Mouse (Mus musculus) inflammation-experienced regulatory T-cells, adult 16 weeks (primary cell): ENCODE data around the gene Kcnk18. TPM values are rescaled to one million over a fixed set of nuclear protein-coding genes. Genes with fewer than 3 reads are reported as not detected.

ENCODE experiments used
- polyA plus RNA-seq: library from polyadenylated mRNA; unstranded; fragments of 100-300 nt; shearing (Covaris generic); gene quantifications from one replicate; pipeline ENCODE4 v1.2.1, GENCODE M21; 2017

The Kcnk18 gene
- not detected for polyA plus RNA-seq

DNA sequence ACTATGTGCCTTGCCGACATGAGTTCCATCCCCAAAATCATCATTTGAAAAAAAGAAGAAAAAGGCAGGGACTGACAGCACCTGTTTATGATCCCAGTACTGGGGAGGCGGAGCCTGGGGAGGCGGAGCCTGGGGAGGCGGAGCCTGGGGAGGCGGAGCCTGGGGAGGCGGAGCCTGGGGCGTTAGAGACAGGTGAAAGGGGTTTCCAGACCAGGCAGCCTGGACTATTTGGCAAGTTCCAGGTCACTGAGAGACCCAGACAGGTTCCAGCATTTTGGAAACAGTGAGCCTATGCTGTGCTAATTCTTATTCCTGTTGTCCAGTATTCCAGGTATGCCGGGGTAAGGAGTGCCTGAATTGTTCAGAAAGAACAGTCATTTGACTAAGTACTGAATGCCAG lies at the start of gene Kcnk18:
Gene Kcnk18 (plus strand): TSS at position 224 of the 400 bp plus-strand sequence.

GRCm38 (mm10) chr19:59169936-59170765 lies 48.9 kb upstream of the Kcnk18 start, which contains the start of gene Vax1:
Gene Vax1, minus strand, starts transcription at chr19:59170056.

GRCm38 (mm10) chr19:59260718-59261442 lies 41.9 kb downstream of the Kcnk18 start, which contains the start of gene Slc18a2:
Gene Slc18a2, plus strand, starts transcription at chr19:59260896.

Other genes with a start within 250 kb of the Kcnk18 start
- 4.3 TPM for gene Shtn1, start 143.1 kb upstream of the Kcnk18 start, polyA plus RNA-seq
- gene Vax1, start 49.2 kb upstream of the Kcnk18 start, polyA plus RNA-seq = not detected
- 6.8 TPM for gene Slc18a2, start 41.7 kb downstream of the Kcnk18 start, polyA plus RNA-seq
- gene Rps12-ps3, start 103.1 kb downstream of the Kcnk18 start, polyA plus RNA-seq = 90.3 TPM
- gene Pdzd8, start 126.6 kb downstream of the Kcnk18 start, polyA plus RNA-seq = 9.9 TPM
- gene Emx2, start 239.2 kb downstream of the Kcnk18 start, polyA plus RNA-seq = not detected